In genomic region chr5:64922891-64923381, GRCm38 (mm10) we compare ENCODE assay signal across 16 mouse cellular contexts. TPM values are rescaled to one million over a fixed set of nuclear protein-coding genes. Genes with fewer than 3 reads are reported as not detected.
DNase-seq lines count a peak whose midpoint lies in the region; ATAC-seq and TF ChIP-seq lines count a peak whose summit lies in the region.
"Had no signal": no experiment of that assay in that cellular context is flagged by ENCODE, and none has a peak within 500 bp of the region (broad histone marks: within the 10 kb centered on the region; RNA-seq: fewer than 3 reads in every experiment).

No protein-coding gene starts in this region.

- DNase-seq in liver, postnatal 0 days: no peak
- DNase-seq in naive thymus-derived CD4-positive, alpha-beta T cell, adult 2 months (ENCODE audit: low read depth): peak; percentile 65
- DNase-seq in urinary bladder, postnatal 36 days (ENCODE audit: low spot score in 2 of 2): no peak
- no peak for DNase-seq in midbrain, postnatal 0 days (ENCODE audit: low spot score)
- DNase-seq in layer of hippocampus, adult 8-10 months (ENCODE audit: low spot score in 2 of 2): no peak
- DNase-seq: adrenal gland, adult 2 months; kidney, adult 18-20 months; kidney, postnatal 36 days; lung, postnatal 10 days; midbrain, embryonic 14.5 days had no signal

- TF ChIP-seq CTCF in liver, postnatal 0 days (IDR thresholded peaks at IDR 0.05; ENCODE audit: low read depth): no peak
- no peak for TF ChIP-seq CTCF in midbrain, postnatal 0 days (IDR thresholded peaks at IDR 0.05)

- no peaks in the 10 kb centered on the region; the same call in none of the 2 replicates for H3K4me1 ChIP-seq in liver, postnatal 0 days (ENCODE audit: insufficient read depth)
- H3K4me1 ChIP-seq in liver, embryonic 12.5 days: no peaks in the 10 kb centered on the region
- no peaks in the 10 kb centered on the region for H3K4me1 ChIP-seq in midbrain, postnatal 0 days (ENCODE audit: insufficient read depth, low read length)
- H3K4me1 ChIP-seq: heart, embryonic 13.5 days; neural tube, embryonic 13.5 days had no signal

- no peaks in the 10 kb centered on the region for H3K27me3 ChIP-seq in liver, postnatal 0 days (ENCODE audit: insufficient read depth, low read length)
- no peaks in the 10 kb centered on the region for H3K27me3 ChIP-seq in liver, embryonic 12.5 days (replicated peaks)
- no peaks in the 10 kb centered on the region for H3K27me3 ChIP-seq in midbrain, postnatal 0 days (ENCODE audit: insufficient read depth, low read length)
- H3K27me3 ChIP-seq: heart, embryonic 13.5 days; neural tube, embryonic 13.5 days had no signal

- 57% methylated on average over 5 of the region's 5 CpGs for WGBS in liver, postnatal 0 days (ENCODE audit: insufficient replicate concordance)
- 57% methylated on average over 5 of the region's 5 CpGs for WGBS in liver, embryonic 12.5 days (ENCODE audit: insufficient replicate concordance)
- 96% methylated on average over 5 of the region's 5 CpGs for WGBS in midbrain, postnatal 0 days

- no peaks in the 10 kb centered on the region for H3K9me3 ChIP-seq in liver, postnatal 0 days (ENCODE audit: low read length)
- no peaks in the 10 kb centered on the region for H3K9me3 ChIP-seq in liver, embryonic 12.5 days (replicated peaks)
- H3K9me3 ChIP-seq in midbrain, postnatal 0 days (ENCODE audit: low read length): no peaks in the 10 kb centered on the region
- H3K9me3 ChIP-seq: heart, embryonic 13.5 days had no signal

- no peak overlapping the region for H3K4me2 ChIP-seq in liver, postnatal 0 days (ENCODE audit: low read depth, low read length)
- H3K4me2 ChIP-seq in liver, embryonic 12.5 days: no peak overlapping the region
- no peak overlapping the region for H3K4me2 ChIP-seq in midbrain, postnatal 0 days (ENCODE audit: low read depth, low read length, poor library complexity, severe bottlenecking)
- H3K4me2 ChIP-seq: heart, embryonic 13.5 days; neural tube, embryonic 13.5 days had no signal

- ATAC-seq in liver, postnatal 0 days: no peak
- ATAC-seq in liver, embryonic 12.5 days: no peak
- peak; percentile 75 for ATAC-seq in CD4-positive, CD25-positive, alpha-beta regulatory T cell, adult 4 months
- ATAC-seq in granulocyte monocyte progenitor cell, adult 5-6 weeks (replicated peaks; ENCODE audit: poor library complexity, severe bottlenecking): peak; percentile 95
- no peak for ATAC-seq in midbrain, postnatal 0 days (ENCODE audit: low FRiP score)

- H3K9ac ChIP-seq in liver, postnatal 0 days (replicated peaks): no peak overlapping the region
- H3K9ac ChIP-seq in liver, embryonic 12.5 days: no peak overlapping the region
- H3K9ac ChIP-seq in midbrain, postnatal 0 days (replicated peaks; ENCODE audit: low read length, poor library complexity, severe bottlenecking): no peak overlapping the region
- H3K9ac ChIP-seq: heart, embryonic 13.5 days; neural tube, embryonic 13.5 days had no signal

- no peaks in the 10 kb centered on the region for H3K36me3 ChIP-seq in liver, postnatal 0 days (replicated peaks; ENCODE audit: insufficient read depth, low read length)
- no peaks in the 10 kb centered on the region for H3K36me3 ChIP-seq in liver, embryonic 12.5 days
- no peaks in the 10 kb centered on the region for H3K36me3 ChIP-seq in midbrain, postnatal 0 days (ENCODE audit: insufficient read depth, low read length)
- H3K36me3 ChIP-seq: heart, embryonic 13.5 days; neural tube, embryonic 13.5 days had no signal

- no peak for TF ChIP-seq EP300 in liver, postnatal 0 days (IDR thresholded peaks at IDR 0.05; ENCODE audit: low read depth)

- peak overlapping the region; percentile 60 for H3K27ac ChIP-seq in liver, postnatal 0 days (ENCODE audit: low read depth)
- H3K27ac ChIP-seq in liver, embryonic 12.5 days: no peak overlapping the region
- no peak overlapping the region for H3K27ac ChIP-seq in midbrain, postnatal 0 days (ENCODE audit: low read depth, low read length)
- H3K27ac ChIP-seq: heart, embryonic 13.5 days; left cerebral cortex, adult 2 months; neural tube, embryonic 13.5 days had no signal

- H3K4me3 ChIP-seq in liver, postnatal 0 days (ENCODE audit: low read depth, low read length): no peak overlapping the region
- H3K4me3 ChIP-seq in liver, embryonic 12.5 days: no peak overlapping the region
- H3K4me3 ChIP-seq in midbrain, postnatal 0 days (ENCODE audit: low read depth, low read length): no peak overlapping the region
- H3K4me3 ChIP-seq: heart, embryonic 13.5 days; left cerebral cortex, adult 2 months; neural tube, embryonic 13.5 days had no signal

RNA-seq across cellular contexts. Expression of gene Tlr1, which starts 10.4 kb away (rescaled TPM):
- 1.5 and 1.9 TPM in 2 replicates for polyA plus RNA-seq in liver, postnatal 0 days (2015; fragmentation: Nextera tagmentation; extraction: Ambion mirVana)
- polyA plus RNA-seq in liver, embryonic 12.5 days (2016; fragmentation: Nextera tagmentation; extraction: Ambion mirVana): 0.96 and 1.0 TPM in 2 replicates
- polyA plus RNA-seq in CD4-positive, CD25-positive, alpha-beta regulatory T cell, adult 4 months (2017; shearing (Covaris generic)): 10 to 100 TPM; 74.7 to 91.5 TPM
- total RNA-seq in granulocyte monocyte progenitor cell, adult 5-6 weeks (2014; fragmentation: Nextera tagmentation): 11.1 and 11.3 TPM in 2 replicates
- 3.7 and 7.2 TPM in 2 replicates for total RNA-seq in granulocyte monocyte progenitor cell, adult 5-6 weeks (2017)
- total RNA-seq in midbrain, postnatal 0 days (2014; rRNA removed): 0.14 and 0.99 TPM in 2 replicates
- 0.49 and 0.52 TPM in 2 replicates for polyA plus RNA-seq in midbrain, postnatal 0 days (2015; fragmentation: Nextera tagmentation; extraction: Ambion mirVana)
- 1 to 10 TPM in 2 of 4 experiments, under 1 TPM in 1, not detected in 1; 0.12 to 2.0 (median 1.8) TPM for total RNA-seq in layer of hippocampus, adult 8-10 months (2022)

RNA-seq across cellular contexts. Expression of gene Tlr6, which starts 37.0 kb away (rescaled TPM):
- polyA plus RNA-seq in liver, postnatal 0 days (2015; fragmentation: Nextera tagmentation; extraction: Ambion mirVana): 0.47 and 0.79 TPM in 2 replicates
- 0.44 and 0.54 TPM in 2 replicates for polyA plus RNA-seq in liver, embryonic 12.5 days (2016; fragmentation: Nextera tagmentation; extraction: Ambion mirVana)
- polyA plus RNA-seq in CD4-positive, CD25-positive, alpha-beta regulatory T cell, adult 4 months (2017; shearing (Covaris generic)): 1 to 10 TPM; 5.6 to 8.7 TPM
- 3.1 and 5.0 TPM in 2 replicates for total RNA-seq in granulocyte monocyte progenitor cell, adult 5-6 weeks (2014; fragmentation: Nextera tagmentation)
- total RNA-seq in granulocyte monocyte progenitor cell, adult 5-6 weeks (2017): 2.6 and 6.7 TPM in 2 replicates
- total RNA-seq in midbrain, postnatal 0 days (2014; rRNA removed): 0.38 and 0.61 TPM in 2 replicates
- polyA plus RNA-seq in midbrain, postnatal 0 days (2015; fragmentation: Nextera tagmentation; extraction: Ambion mirVana): 0.33 and 0.41 TPM in 2 replicates
- total RNA-seq in layer of hippocampus, adult 8-10 months (2022): 1 to 10 TPM; 1.4 to 2.8 (median 2.1) TPM

RNA-seq across cellular contexts. Expression of gene Fam114a1, which starts 46.9 kb away (rescaled TPM):
- 9.4 and 10.2 TPM in 2 replicates for polyA plus RNA-seq in liver, postnatal 0 days (2015; fragmentation: Nextera tagmentation; extraction: Ambion mirVana)
- 14.7 and 15.3 TPM in 2 replicates for polyA plus RNA-seq in liver, embryonic 12.5 days (2016; fragmentation: Nextera tagmentation; extraction: Ambion mirVana)
- 1 to 10 TPM; 2.3 to 4.9 TPM for polyA plus RNA-seq in CD4-positive, CD25-positive, alpha-beta regulatory T cell, adult 4 months (2017; shearing (Covaris generic))
- total RNA-seq in granulocyte monocyte progenitor cell, adult 5-6 weeks (2014; fragmentation: Nextera tagmentation): 9.1 and 10.3 TPM in 2 replicates
- 6.6 and 8.5 TPM in 2 replicates for total RNA-seq in granulocyte monocyte progenitor cell, adult 5-6 weeks (2017)
- 2.5 and 6.2 TPM in 2 replicates for total RNA-seq in midbrain, postnatal 0 days (2014; rRNA removed)
- 5.0 and 5.4 TPM in 2 replicates for polyA plus RNA-seq in midbrain, postnatal 0 days (2015; fragmentation: Nextera tagmentation; extraction: Ambion mirVana)
- total RNA-seq in layer of hippocampus, adult 8-10 months (2022): 10 to 100 TPM in 1 of 4 experiments, 1 to 10 TPM in 3; 4.5 to 10.9 (median 6.7) TPM

Comparison
In these comparisons a context has a peak if more than half of its experiments do, and no peak if none do; other contexts are left out.
1. ATAC-seq: peak in CD4-positive, CD25-positive, alpha-beta regulatory T cell, adult 4 months (single experiment) and granulocyte monocyte progenitor cell, adult 5-6 weeks (single experiment); none in liver, postnatal 0 days (single experiment), liver, embryonic 12.5 days (single experiment) and midbrain, postnatal 0 days (single experiment).
2. RNA of gene Tlr1, which starts 10.4 kb away (polyA plus RNA-seq): 74.7 to 91.5 TPM in CD4-positive, CD25-positive, alpha-beta regulatory T cell, adult 4 months; 1.5 to 1.9 TPM in liver, postnatal 0 days, 0.96 to 1.0 TPM in liver, embryonic 12.5 days and 0.49 to 0.52 TPM in midbrain, postnatal 0 days; every median in the first group is over 10 times any median in the second.